Mouse (Mus musculus) lung, adult 18-20 months (tissue): ENCODE measurements around the gene Wdr90.

Experiments
- DNase-seq, 2 experiments: peaks; one replicate each; pipeline ENCODE4 v3.0.0; 2022; ENCODE audit warnings: mixed read lengths in 2 of 2

Gene Wdr90

DNA sequence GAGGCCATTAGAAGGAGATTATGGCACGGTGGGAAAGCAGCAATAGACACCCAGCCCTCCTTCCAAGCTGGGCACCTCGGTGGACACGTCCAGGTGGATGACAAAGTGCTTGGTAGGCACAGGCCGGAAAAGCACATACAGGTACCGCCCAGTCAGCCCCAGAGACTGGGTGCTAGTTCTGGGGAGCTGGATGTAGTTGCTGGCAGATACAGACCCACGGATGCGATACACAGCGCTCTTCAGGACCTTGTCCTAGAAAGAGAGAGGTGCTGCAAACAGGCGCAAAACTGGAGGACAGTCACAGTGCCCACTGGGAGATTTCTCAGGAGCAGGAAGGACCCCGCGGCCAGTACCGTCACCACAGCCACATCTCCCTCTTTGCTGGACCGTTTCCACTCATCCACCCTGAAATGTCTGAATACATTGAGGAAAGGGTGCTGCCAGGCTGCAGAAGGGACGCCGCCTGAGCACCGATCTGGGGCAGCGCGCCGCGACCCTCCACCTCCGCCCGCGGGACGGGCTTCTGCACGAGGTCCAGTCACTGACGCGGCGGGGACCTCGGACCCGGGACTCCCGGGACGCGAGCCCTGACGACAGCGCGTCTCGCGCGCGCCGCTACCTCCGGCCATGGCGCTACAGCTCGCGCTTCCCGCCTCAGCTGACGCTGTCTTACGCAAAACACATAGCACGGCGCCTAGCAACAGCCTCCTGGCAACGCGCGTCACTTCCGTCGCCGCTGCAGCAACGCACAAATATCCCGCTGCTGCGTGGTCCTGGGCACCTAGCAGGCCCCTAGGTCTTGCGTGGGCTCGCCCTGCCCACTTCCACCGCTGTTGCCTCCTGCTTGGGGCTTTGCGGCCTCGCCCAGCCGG, at the start of gene Wdr90:
Gene Wdr90 (minus strand): TSS at position 670 of the 872 bp plus-strand sequence.
- peak; percentile 93 to 95 for DNase-seq

DNA sequence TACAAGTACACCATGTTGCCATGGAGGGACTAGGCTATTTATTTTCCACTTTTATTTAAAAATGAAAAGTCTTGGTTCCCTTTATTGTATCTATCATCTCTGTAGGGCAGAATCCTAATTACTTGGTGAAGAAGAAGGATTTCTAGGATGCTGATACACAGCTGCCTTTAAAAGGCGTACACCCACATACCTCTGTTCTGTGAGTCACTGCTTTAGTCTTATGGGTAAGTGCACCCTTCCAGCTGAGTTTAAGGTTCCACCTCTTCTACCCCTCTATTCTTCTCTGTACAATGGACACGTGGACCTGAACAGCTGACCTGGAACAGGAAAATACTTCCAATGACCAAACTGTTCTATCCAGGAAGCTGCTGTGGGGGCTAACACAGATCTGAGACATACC, 46.3 kb upstream of the Wdr90 start:
- DNase-seq: no peak

DNA sequence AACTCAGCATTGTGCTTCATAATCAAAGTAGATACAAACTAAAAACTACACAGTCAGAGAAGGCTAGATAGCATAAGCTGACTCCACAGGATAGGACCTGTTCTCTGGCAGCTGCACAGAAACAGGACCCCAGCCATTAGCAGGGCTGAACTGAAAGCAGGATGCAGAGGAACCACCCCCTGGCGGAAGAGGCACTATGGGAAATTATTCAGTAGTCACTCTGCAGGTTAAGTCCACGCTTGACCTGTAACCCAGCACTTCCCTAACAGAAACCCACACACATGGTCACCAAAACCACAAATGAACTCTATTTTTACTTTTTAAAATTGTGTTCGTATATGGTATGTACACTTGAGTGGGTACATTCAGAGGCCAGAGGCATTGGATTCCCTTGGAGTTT, 41.8 kb upstream of the Wdr90 start:
- DNase-seq: no peak

DNA sequence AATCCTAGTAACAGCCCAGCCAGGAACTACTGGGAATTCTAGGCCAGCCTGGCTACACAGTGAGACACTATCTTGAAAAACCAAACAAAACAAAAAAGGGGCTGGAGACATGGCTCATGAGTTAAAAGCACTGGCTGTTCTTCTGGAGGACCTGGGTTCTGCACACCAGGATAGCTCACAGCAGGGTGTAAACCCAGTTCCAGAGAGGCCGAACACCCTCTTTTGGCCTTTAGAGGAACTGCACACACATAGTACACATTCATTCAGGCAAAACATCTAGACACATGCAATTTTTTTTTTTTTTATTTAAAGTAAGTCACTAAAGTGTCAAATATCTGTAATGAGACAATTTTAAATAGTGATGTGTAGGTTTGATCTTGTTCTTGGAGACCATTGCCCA, 38.9 kb upstream of the Wdr90 start:
- DNase-seq: no peak

DNA sequence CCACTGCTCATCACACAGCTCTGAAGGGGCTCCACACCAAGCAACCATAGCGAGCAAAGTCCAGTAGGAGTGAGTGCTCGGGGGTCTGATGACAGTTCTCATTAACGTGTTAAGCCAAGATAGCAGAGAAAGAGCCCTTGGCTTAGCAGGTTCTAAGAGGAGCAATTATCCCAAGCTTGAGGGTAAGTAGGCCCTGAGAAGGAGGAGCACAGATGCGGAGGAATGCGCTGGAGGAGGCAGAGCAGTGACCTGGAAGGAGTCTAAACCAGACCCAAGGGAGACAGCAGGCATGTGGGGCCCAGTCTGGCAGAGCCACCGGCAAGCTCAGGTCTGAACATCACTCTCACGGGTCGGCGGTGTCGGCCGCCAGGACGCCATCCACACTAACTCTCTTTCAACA, 34.6 kb upstream of the Wdr90 start:
- DNase-seq: no peak

DNA sequence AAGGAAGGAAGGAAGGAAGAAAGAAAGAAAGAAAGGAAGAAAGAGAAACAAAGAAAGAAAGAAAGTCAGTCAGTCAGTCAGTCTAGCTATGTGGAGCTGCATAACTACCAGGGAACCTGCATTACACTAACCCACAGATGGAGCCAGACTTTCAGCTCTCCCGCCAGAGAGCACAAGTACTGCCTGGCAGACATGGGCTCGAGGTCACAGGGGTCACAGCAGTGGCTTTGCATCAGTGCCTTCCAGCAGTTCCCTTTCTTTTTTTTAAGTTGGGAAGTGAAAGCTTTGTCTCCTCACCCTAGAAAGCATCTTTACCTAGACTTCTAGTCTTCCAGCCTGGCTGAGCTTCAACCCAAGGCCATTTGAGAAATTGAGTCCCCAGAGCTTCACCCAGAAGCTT, 34.1 kb upstream of the Wdr90 start:
- DNase-seq: no peak

DNA sequence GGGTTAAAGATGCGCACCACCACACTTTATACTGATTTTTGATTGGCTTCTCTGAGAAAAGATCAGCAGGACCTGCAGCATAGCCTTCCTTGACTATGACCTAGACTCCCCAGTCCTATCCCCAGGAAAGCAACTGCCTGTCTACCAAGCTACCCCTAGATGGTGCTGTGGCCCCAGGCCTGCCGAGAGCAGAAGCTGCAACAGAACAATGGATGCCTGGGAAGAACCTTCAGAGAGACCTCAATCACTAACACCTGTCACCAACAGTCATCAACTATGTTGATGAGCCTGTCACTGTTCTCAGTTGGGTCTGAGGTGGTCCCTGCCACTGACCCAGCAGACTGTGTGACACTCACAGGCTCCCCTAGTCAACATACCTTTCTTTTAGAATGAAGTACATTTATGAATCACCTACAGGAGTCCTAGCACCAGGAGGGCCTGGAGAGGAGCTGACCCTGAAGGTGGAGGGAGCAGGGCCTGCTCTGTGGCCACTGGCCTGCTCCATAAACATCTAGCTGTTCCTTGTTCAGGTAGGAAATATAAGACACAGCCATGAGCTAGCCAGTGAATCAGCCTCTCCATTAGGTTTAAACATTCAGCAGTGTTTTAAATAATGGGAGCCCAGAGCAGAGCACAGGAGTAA, 32.8 kb upstream of the Wdr90 start:
- peak; percentile 64 to 68 for DNase-seq

DNA sequence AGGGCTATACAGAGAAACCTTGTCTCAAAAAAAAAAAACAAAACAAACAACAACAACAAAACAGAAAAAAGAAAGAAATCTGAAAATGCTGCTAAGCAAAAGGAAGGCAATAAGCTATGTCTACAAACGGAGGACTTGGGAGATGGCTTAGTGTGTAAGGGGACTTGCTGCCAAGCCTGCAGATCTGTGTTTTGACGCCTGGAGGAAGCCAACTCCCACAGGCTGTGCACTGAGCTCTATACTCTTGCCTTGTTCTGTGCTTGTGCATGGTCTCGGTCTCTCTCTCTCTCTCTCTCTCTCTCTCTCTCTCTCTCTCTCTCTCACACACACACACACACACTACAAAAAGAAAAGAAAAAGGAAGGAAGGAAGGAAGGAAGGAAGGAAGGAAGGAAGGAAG, 27.5 kb upstream of the Wdr90 start:
- DNase-seq: no peak

DNA sequence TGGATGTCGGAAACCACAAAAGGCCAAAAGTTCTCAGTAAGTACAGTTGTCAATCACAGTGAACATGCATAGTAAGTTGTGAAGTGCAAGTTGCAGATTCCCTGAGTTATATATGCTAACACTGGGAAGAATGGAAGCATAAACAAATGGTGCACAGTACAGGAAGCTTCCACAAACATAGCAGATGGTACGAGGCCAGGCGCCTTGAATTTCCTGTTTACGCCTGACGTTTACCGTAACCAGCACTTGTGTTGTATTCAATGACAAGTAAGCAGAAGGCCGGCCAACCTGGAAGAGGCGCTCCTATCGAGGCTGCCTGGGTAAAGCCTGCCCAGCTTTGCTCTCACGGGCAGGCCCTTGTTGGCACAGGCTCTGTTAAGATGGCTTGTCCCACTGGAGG, 26.2 kb upstream of the Wdr90 start:
- DNase-seq: peak; percentile 31 to 60

DNA sequence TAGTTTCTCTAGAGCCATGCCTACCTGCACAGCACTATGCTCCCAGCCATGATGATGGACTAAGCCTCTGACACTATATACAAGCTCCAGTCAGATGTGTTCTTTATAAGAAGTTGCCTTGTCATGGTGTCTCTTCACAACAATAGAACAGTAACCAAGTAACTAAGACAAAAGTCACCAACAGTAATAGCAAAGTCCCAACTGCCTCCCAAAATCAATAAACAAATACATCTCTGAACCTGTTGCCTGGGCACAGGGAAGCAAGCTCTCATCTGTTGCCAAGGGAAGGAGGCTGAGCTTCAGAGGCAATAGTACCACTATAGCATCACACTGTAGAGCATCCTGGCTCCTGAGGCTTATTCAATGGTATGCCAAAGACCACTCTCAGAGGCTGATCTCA, 25.5 kb upstream of the Wdr90 start:
- no peak for DNase-seq

DNA sequence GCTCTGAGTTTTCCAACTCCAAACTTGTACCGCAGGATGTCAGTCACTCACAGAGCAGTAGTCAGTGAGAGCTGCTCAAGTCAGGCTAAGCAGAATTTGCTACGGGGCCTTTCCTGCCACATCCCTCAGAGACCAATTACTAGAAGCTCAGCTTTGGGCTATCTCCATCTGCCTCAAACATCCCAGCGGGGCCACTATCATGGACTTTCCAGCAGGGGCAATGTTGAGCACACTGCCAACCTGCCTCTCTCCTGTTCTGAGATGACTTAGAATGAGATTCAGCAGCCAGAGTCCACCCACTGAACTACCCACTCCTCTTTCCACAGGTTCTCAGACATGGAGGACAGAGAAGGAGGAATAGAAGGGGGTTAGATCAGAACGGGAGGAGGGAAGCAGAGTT, 24.3 kb upstream of the Wdr90 start:
- no peak for DNase-seq

DNA sequence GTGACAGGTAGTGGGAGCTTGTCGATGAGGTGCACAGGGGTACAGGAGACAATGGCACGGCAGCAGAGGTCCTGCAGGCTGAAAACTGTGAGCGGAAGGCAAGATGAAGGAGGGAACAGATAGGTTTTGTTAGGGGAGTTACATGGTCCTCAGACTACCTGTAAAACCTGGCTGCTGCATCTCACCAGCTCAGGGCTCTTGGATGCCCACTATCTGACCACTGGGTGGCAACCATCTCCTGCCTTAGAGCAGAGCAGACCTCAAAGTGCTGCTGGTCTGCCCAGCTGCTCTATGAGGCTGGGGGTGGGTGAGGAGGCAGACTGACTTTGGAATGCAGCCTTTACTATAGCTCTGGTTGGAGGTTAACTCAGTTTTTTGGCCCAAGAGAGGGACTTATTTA, 22.5 kb upstream of the Wdr90 start:
- no peak for DNase-seq

DNA sequence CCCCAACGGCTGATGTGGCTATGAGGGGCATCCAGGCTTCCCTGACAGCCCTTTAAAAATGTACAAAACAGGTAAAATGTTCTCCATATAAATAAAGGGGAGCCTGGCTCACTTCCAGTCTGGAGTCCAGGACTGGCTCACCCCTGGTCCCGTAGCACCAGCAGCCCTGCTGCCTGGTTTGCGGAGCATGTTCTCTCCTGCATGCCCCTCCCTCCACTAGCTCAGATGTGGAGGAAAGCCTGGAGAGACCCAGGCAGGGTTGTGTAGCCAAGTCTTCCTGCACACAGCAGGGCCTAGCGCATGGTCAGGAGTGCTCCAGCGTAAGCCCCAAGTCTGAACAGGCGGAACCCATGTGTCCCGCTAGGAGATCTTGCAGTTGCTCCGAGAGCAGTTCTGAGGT, 22.0 kb upstream of the Wdr90 start:
- no peak for DNase-seq

DNA sequence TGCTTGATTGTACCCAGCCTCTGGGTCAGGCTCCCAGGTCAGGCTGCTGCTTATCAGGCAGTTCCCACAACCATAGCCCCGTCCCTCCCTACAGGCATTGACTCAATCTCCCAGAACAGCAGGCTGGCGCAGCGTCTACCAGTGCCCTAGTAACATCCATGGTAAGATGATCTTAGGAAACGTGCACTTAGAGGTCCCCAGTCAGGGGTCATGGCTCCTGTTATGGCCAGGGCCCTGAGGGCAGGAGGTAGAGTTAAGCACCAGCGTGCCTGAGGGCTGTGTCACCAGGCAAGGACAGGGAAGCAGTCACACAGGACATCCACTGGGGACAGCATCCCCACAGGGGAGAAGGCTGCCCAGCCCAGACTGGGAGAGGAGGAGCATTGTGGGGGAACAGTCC, 21.0 kb upstream of the Wdr90 start:
- no peak for DNase-seq

DNA sequence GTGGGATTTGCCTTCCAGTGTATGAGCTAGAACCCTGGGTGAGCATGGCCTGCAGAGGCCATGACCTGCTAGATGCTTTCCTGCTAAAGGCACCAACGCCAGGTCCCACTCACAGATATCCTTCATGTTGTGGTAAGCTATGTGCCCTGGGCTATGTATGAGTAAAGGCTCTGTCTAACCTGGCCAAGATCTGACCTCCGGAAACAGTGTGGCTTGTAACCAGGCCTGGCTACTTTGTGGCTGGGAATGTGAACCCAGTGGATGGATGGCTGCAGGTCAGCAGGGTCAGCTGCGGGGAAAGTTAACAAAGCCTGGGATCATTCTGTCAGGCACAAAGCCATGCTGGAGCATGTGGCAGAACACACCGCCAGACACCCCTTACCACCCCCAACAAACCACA, 20.4 kb upstream of the Wdr90 start:
- DNase-seq: no peak

DNA sequence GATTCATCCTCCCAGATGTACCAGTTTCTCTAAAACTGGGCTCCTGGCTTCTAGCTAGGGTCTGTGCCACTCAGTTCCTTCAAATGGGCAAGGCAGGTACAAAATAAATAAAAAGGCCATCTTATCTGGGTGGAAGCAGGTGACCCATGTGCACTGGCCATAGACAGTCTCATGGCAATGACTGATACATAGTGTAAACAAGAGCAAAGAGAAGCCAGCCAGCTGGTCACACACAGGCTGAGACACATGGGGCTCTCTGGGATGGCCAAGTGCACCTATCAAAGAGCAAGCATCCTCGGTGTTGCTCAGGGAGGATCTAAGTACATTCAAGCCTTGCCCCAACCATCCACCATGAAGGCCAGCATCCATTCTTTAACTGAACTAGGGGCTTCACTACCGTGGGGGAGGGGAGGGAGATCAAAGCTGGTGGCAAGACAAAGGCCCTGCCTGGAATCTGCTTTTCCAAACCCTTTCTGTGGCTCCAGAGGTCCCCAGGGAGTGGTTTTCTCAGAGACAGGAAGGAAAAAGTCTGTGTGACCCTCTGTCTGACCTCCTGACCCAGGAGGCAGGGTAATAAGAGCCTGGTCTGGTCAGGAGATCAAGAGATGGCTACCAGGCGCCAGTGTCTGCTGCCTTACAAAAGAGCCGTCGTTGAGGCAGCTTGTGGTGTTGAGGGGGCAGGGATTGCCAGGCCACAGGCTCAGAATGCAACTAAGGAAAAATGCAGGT, 19.8 kb upstream of the Wdr90 start:
- no peak for DNase-seq

DNA sequence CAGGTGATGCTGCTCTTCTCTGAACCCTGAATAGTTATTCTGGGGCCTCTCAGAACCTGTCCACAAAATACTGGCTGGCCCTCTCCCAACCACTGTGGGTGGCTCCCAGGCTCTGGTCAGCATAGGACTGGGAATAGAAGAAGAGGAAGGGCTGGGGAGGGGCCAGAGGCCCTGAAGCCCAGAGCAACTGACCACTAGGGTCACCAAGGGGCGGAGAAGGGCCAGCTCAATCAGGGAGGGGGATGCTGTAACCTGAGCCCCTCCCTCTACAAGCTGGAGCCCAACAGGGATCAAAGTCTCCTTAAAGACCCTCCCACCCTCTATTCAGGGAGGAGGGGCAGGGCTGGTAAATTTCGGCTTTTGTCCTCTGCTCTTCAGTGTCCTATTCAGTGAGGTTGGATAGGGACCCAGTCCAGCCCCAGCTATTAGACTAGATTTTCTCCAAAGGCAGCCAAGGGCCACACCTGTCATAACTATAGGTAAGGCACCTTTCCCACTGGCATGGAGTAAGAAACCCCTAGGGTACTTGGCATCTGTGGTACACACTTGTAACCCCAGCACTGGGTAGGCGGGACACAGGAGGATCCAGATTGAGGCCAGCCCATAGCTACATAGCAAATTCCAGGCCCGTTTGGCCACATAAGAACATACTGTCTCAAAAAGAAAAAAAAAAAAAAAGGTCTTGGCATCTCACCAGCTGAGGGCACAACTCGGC, 19.1 kb upstream of the Wdr90 start, which contains the start of gene Wfikkn1:
Gene Wfikkn1 (minus strand): TSS at position 663 of the 715 bp plus-strand sequence.
- no peak for DNase-seq

DNA sequence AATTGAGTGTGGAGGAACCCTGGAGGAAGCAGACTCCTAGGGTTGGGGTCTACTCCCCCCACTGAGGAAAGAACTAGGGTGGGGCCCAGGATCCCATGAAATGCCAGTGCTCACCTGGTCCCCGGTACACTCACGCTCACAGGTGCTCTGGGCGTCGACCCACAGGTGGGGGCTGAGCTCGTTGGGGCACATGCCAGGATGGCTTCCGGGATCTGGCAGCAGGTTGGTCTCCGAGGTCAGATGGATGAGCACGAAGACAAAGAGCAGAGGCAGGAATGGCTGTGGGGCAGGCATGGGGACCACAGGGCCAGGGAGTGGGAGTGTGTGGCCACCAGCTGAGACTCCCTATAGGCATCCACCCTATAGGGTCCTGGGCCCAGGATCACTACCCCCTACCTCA, 18.4 kb upstream of the Wdr90 start:
- no peak for DNase-seq

DNA sequence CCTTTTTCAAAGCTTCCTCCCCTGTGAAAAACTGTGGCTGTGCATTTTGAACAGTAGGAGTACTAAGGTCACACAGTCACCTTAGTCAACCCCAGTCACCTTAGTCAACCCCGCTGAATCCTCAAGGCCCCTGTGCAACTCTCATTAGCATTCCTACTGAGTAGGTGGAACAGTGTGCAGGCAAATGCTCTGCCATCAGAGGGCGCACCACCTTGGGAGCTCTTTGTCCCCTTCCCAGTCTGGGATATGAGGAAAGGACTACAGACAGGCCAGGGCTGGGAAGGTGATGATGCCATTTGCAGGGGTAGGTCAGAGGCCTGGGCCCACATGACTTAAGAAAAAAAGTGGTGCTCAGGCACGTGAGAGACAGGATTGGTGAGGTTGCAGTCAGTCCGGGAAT, 18.0 kb upstream of the Wdr90 start:
- peak in 1 of 2 experiments; percentile 26 for DNase-seq

DNA sequence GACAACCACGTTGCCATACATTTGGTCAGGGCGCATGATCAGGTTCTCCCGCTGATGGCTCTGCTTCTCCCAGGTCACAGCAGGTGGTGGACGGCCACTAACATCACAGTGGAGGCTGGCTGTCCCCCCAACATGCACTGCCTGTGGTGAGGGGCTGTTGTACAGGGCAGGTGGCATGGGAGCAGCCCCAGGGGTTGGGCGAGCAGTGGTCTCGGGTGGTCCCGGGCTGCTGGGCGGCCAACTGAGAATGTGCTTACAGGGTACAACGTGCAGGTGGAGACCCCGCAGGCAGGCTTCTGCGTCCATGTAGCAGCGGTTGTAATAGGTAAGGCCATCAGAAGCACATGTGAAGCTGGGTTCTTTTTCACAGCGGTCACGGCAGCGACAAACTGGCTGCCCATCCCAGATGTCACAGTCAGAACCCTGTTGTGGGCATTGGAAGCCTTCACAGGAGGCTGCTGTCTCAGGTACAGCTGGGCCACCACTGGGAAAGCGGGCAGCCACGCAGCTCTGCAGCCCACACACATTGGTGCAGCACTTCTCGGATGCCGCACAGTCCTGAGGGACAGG, 17.4 kb upstream of the Wdr90 start:
- DNase-seq: no peak

DNA sequence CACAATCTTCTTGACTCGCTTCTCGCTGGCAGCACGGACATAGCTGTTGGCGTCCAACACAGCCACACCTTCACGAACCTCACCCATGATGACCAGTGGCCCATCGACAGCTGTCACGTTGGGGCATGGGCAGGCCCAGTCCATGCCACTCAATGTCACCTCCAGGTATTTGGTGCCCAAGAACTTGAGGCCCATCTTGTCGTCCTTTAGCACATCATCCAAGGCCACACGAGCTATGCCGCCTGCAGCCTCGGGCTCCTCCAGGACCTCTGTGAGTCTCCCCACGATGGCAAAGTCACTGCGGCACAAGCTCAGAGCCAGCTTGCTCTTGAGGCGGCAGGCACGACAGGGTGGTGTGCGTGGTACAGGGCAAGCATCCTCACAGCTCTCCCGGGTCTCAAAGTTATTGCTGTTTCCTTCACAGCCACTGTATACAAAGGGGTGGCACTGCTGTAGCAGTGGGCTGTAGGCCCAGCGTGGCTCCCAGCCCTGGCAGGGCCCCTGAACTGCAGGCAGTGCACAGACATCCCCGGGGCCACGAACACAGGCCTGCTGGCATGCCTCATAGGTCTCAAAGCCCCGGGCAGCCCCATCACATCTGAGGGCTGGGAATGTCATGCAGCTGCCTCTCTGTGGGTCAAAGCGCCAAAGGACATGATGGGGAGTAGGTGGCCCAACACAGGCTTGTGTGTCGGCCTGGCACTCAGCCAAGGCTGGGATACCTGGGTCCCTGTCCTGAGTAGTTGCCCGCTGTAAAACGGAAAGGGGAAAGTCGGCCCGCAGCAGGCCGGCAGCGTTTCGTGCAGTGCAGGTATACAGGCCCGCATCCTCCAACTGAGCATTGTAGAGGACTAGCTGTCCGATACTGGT, 16.7 kb upstream of the Wdr90 start:
- no peak for DNase-seq

DNA sequence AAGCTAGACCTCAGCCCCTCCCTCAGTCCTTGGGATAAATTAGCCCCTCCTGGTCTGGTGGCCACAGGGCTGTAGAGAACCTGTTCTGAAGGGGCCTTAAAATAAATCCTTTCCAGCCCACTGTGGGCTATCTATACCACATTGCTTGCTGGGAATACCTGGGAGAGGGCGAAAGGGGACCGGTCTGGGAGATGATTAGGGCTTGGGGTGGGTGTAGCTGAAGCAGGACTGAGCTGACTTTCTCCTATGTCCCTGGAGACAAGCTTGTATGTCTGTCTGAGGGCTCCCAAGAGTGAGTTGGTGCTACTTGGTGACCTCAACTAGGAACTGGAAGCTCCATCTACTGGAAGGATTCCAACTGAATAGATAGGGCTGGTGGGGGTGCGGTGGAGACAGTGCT, 15.7 kb upstream of the Wdr90 start:
- DNase-seq: no peak
